Mouse (Mus musculus): ENCODE measurements around the gene A930033H14Rik. TPM values are rescaled to one million over a fixed set of nuclear protein-coding genes. Genes with fewer than 3 reads are reported as not detected.

A930033H14Rik gene
- polyA plus RNA-seq, 1 experiment from 2014 or later, result 0.33 TPM

DNA sequence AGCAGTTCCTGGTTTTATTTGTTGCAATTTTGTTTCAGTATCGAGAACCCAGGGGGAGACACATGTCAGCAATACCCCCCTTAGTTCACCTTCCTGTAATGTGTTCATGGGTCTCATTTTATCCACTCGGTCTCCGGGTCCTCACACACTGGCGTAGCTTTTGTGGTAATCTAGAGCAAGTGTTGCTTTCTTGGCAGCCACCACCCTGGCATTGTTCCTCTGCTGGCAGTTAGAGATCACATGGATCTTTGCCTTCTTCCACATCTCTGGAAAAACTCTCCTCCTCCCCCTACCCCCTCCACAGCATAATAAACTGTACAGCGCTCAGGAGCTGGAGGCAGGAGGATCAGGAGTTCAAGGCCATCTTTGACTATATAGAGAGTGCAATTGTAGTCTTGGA is 20.6 kb downstream of the A930033H14Rik start:
- Histone ChIP-seq H3K36me3 (replicated peaks) (no peaks in the 10 kb centered on the region), H3K4me2 (no peak overlapping the region), H3K4me1 (replicated peaks) (no peaks in the 10 kb centered on the region), H3K9ac (no peak overlapping the region), H3K9me3 (replicated peaks) (no peaks in the 10 kb centered on the region), H3K27me3 (no peaks in the 10 kb centered on the region), H3K27ac (replicated peaks) (no peak overlapping the region), H3K4me3 (replicated peaks) (no peak overlapping the region)
- 67% methylated on average over 5 of the region's 5 CpGs for WGBS (ENCODE audit: insufficient replicate concordance)
- no peak for ATAC-seq (ENCODE audit: insufficient read depth)

DNA sequence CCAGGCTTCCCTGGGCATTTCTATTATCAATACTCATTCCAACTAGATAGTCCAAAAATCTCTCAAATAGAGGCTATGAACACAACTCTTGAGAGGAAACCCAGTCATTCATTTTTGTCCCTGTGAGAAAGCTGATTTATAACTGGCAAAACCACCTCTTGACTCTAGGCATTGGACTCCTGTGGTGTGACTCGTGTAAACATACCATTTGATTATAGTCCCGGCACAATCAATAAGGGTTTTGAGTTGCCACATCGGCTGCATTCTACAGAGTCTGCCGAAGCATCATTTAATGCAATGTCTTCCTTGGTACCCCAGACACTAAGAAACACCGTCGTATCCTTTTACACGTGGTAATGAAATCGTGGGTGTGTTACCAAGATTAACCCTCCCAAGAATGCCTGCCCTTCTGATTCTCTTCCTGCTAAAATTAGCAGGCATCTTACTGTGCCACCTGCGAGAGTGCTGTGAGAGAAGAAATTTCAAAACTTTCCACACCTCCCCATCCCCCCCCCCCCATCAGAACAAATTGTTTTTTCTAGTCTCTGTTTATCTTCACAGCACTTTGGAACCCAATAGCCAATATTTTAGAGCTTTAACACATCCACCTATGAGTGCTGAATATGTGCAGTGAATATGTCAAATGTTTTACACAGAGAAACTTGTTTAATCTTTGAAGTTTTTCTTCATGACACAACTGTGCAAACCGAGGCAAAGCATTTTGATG is 22.3 kb downstream of the A930033H14Rik start:
- Histone ChIP-seq H3K27me3 (no peaks in the 10 kb centered on the region), H3K4me1 (replicated peaks) (0 out of 2 replicates have a peak, but pooled peaks cover 3% of the 10 kb centered on the region), H3K36me3 (replicated peaks) (no peaks in the 10 kb centered on the region), H3K4me3 (replicated peaks) (no peak overlapping the region), H3K9me3 (replicated peaks) (no peaks in the 10 kb centered on the region), H3K9ac (no peak overlapping the region), H3K4me2 (no peak overlapping the region), H3K27ac (replicated peaks) (no peak overlapping the region)
- WGBS (ENCODE audit: insufficient replicate concordance), result 52% methylated on average over 10 of the region's 10 CpGs
- no peak for ATAC-seq (ENCODE audit: insufficient read depth)

- H3K4me2 ChIP-seq, result no peak overlapping the region
- H3K9ac ChIP-seq, result no peak overlapping the region
Observed at GRCm38 (mm10) chr10:69187773-69188443, 25.0 kb downstream of the A930033H14Rik start.

GRCm38 (mm10) chr10:69185894-69186893 is 26.7 kb downstream of the A930033H14Rik start:
- WGBS (ENCODE audit: insufficient replicate concordance), result 21% methylated on average over 21 of the region's 21 CpGs
- Histone ChIP-seq H3K9ac (no peak overlapping the region), H3K9me3 (replicated peaks) (no peaks in the 10 kb centered on the region), H3K27me3 (no peaks in the 10 kb centered on the region), H3K27ac (replicated peaks) (no peak overlapping the region), H3K4me2 (peak overlapping the region; percentile 42), H3K4me1 (replicated peaks) (0 out of 2 replicates have a peak, but pooled peaks cover 3% of the 10 kb centered on the region), H3K36me3 (replicated peaks) (no peaks in the 10 kb centered on the region), H3K4me3 (replicated peaks) (peak overlapping the region; percentile 21)
- no peak for ATAC-seq (ENCODE audit: insufficient read depth)

More at GRCm38 (mm10) chr10:69187773-69188443, 25.0 kb downstream of the A930033H14Rik start:
- Histone ChIP-seq H3K4me3 (replicated peaks) (no peak overlapping the region), H3K9me3 (replicated peaks) (no peaks in the 10 kb centered on the region), H3K4me1 (replicated peaks) (0 out of 2 replicates have a peak, but pooled peaks cover 3% of the 10 kb centered on the region), H3K36me3 (replicated peaks) (no peaks in the 10 kb centered on the region), H3K27me3 (no peaks in the 10 kb centered on the region), H3K27ac (replicated peaks) (no peak overlapping the region)
- ATAC-seq (ENCODE audit: insufficient read depth), result no peak
- WGBS (ENCODE audit: insufficient replicate concordance), result 56% methylated on average over 9 of the region's 9 CpGs

GRCm38 (mm10) chr10:69185431-69185830 is 27.5 kb downstream of the A930033H14Rik start:
- no peaks in the 10 kb centered on the region for H3K9me3 ChIP-seq (replicated peaks)
- H3K9ac ChIP-seq, result no peak overlapping the region
- H3K4me3 ChIP-seq (replicated peaks), result no peak overlapping the region
- WGBS (ENCODE audit: insufficient replicate concordance), result 65% methylated on average over 4 of the region's 4 CpGs
- 0 out of 2 replicates have a peak overlapping the region, but pooled peaks have one; percentile 35 for H3K27ac ChIP-seq (replicated peaks)
- H3K27me3 ChIP-seq, result no peaks in the 10 kb centered on the region
- no peak for ATAC-seq (ENCODE audit: insufficient read depth)
- no peak overlapping the region for H3K4me2 ChIP-seq
- no peaks in the 10 kb centered on the region for H3K36me3 ChIP-seq (replicated peaks)
- 0 out of 2 replicates have a peak, but pooled peaks cover 3% of the 10 kb centered on the region for H3K4me1 ChIP-seq (replicated peaks)

- Histone ChIP-seq H3K27me3 (no peaks in the 10 kb centered on the region), H3K9me3 (replicated peaks) (no peaks in the 10 kb centered on the region), H3K4me3 (replicated peaks) (no peak overlapping the region), H3K36me3 (replicated peaks) (no peaks in the 10 kb centered on the region), H3K4me2 (no peak overlapping the region), H3K4me1 (replicated peaks) (0 out of 2 replicates have a peak, but pooled peaks cover 3% of the 10 kb centered on the region), H3K27ac (replicated peaks) (no peak overlapping the region), H3K9ac (no peak overlapping the region)
- WGBS (ENCODE audit: insufficient replicate concordance), result 72% methylated on average over 4 of the region's 4 CpGs
- no peak for ATAC-seq (ENCODE audit: insufficient read depth)
Observed at GRCm38 (mm10) chr10:69184903-69185302, 28.0 kb downstream of the A930033H14Rik start.

DNA sequence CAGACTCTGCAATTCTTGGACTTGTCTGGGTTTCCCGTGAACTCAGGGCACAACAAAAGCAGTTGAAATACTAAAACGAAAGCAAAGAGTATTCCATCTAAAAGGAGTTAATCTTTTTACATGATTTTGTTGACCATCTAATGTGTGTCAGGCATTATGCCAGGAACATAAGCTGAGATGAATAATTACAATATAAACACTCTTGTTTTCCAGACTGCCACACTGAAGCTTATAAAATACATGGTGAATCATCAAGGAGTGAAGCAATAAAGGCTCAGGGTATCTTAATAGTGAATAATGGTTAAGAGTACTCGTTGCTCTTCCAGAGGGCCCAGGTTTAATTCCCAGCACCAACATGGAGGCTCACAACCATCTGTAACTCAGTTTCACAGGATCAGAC is 31.9 kb downstream of the A930033H14Rik start:
- Histone ChIP-seq H3K27me3 (no peaks in the 10 kb centered on the region), H3K9ac (no peak overlapping the region), H3K4me1 (replicated peaks) (no peaks in the 10 kb centered on the region), H3K27ac (replicated peaks) (no peak overlapping the region), H3K4me3 (replicated peaks) (no peak overlapping the region), H3K9me3 (replicated peaks) (no peaks in the 10 kb centered on the region), H3K4me2 (no peak overlapping the region), H3K36me3 (replicated peaks) (no peaks in the 10 kb centered on the region)
- 41% methylated on average over 3 of the region's 3 CpGs for WGBS (ENCODE audit: insufficient replicate concordance)
- ATAC-seq (ENCODE audit: insufficient read depth), result no peak

GRCm38 (mm10) chr10:69179341-69179740 is 33.6 kb downstream of the A930033H14Rik start:
- Histone ChIP-seq H3K4me2 (no peak overlapping the region), H3K36me3 (replicated peaks) (no peaks in the 10 kb centered on the region), H3K27me3 (no peaks in the 10 kb centered on the region), H3K9me3 (replicated peaks) (no peaks in the 10 kb centered on the region), H3K27ac (replicated peaks) (no peak overlapping the region), H3K9ac (no peak overlapping the region), H3K4me3 (replicated peaks) (no peak overlapping the region), H3K4me1 (replicated peaks) (no peaks in the 10 kb centered on the region)
- ATAC-seq (ENCODE audit: insufficient read depth), result no peak
- 58% methylated on average over 1 of the region's 1 CpGs for WGBS (ENCODE audit: insufficient replicate concordance)

DNA sequence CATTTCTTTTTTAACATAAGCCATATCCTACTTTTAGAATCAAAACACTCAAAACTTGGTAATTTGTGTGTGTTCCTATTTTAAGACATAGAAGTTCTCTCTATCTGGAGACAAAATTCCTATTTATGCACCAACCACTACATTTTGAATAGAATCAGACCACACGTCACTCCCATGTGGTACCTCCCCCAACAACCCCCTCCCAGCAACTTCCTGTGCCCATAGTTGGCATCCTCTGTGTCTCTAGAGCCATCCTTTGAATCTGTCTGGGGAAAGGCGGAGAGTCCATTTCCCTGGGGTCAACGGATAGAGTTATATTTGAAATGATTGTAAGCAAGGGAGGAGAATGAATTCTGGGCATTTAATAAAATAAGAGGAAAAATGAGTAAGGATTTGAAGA is 36.8 kb downstream of the A930033H14Rik start:
- Histone ChIP-seq H3K36me3 (replicated peaks) (no peaks in the 10 kb centered on the region), H3K4me2 (no peak overlapping the region), H3K4me1 (replicated peaks) (no peaks in the 10 kb centered on the region), H3K4me3 (replicated peaks) (no peak overlapping the region), H3K9ac (no peak overlapping the region), H3K27me3 (no peaks in the 10 kb centered on the region), H3K9me3 (replicated peaks) (no peaks in the 10 kb centered on the region), H3K27ac (replicated peaks) (no peak overlapping the region)
- ATAC-seq (ENCODE audit: insufficient read depth), result no peak
- 53% methylated on average over 3 of the region's 3 CpGs for WGBS (ENCODE audit: insufficient replicate concordance)

DNA sequence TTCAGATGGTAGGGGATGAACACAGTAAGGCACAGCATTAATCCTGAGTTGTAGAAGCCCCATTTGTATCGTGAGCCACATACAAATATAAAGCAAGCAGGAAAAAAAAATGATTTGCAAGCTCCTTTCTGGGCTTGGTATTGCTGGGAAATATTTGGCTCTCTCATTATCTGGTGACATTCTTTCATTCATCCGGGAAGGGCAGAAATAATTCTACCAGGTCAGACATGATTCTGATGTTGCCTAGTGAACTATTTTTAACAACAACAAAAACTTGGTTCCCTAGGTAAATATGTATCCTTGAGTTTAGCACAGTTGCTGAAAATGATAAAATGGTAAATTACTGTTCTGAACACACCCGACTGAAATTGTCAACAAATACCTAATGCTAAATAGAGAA is 40.5 kb downstream of the A930033H14Rik start:
- Histone ChIP-seq H3K9ac (no peak overlapping the region), H3K4me2 (no peak overlapping the region), H3K9me3 (replicated peaks) (no peaks in the 10 kb centered on the region), H3K27ac (replicated peaks) (no peak overlapping the region), H3K27me3 (no peaks in the 10 kb centered on the region), H3K36me3 (replicated peaks) (no peaks in the 10 kb centered on the region), H3K4me1 (replicated peaks) (no peaks in the 10 kb centered on the region), H3K4me3 (replicated peaks) (no peak overlapping the region)
- no peak for ATAC-seq (ENCODE audit: insufficient read depth)
- WGBS (ENCODE audit: insufficient replicate concordance), result 49% methylated on average over 3 of the region's 3 CpGs
